Comparison of ENCODE assay signal across 8 mouse cellular contexts in genomic region chr12:27083089-27083488, GRCm38 (mm10).
A peak's percentile ranks its signal among the peaks of the same experiment; 100 is the strongest.
DNase-seq lines count a peak whose midpoint lies in the region; ATAC-seq lines count a peak whose summit lies in the region.

No protein-coding gene starts in this region.

- no peaks in the 10 kb centered on the region for H3K27me3 ChIP-seq in forebrain, embryonic 11.5 days (ENCODE audit: control insufficient read depth, insufficient read depth, low read length)

- no peaks in the 10 kb centered on the region for H3K9me3 ChIP-seq in forebrain, embryonic 11.5 days (ENCODE audit: control insufficient read depth, low read length)

- H3K27ac ChIP-seq in forebrain, embryonic 11.5 days (ENCODE audit: low read depth, low read length): peak overlapping the region; percentile 98

- peak overlapping the region; percentile 52 for H3K4me2 ChIP-seq in forebrain, embryonic 11.5 days (ENCODE audit: low read depth, low read length, severe bottlenecking)

- ATAC-seq in forebrain, embryonic 11.5 days (replicated peaks; ENCODE audit: low FRiP score): peak; percentile 91

- H3K4me3 ChIP-seq in forebrain, embryonic 11.5 days (ENCODE audit: low read depth, low read length): peak overlapping the region; percentile 14

- H3K4me1 ChIP-seq in forebrain, embryonic 11.5 days (replicated peaks; ENCODE audit: control insufficient read depth, insufficient read depth, low read length): peaks cover 20% of the 10 kb centered on the region

- WGBS in forebrain, embryonic 11.5 days: 2% methylated on average over 8 of the region's 8 CpGs

- intact Hi-C loops in left cerebral cortex, postnatal 4 days (cut with DNase I): no loop called here
- intact Hi-C loops in gastrocnemius, postnatal 14 days (cut with DNase I; ENCODE audit: low total_unique reads): no loop called here

- peak overlapping the region; percentile 58 for H3K9ac ChIP-seq in forebrain, embryonic 11.5 days (ENCODE audit: low read length)

- peak; percentile 15 for DNase-seq in cerebellum, adult 9-10 months
- no peak for DNase-seq in cerebellum, adult 8-10 months
- DNase-seq in ES-CJ7 (ENCODE audit: low read depth, low spot score): peak; percentile 96
- peak; percentile 76 for DNase-seq in forebrain, embryonic 11.5 days (ENCODE audit: low spot score)
- peak; percentile 75 for DNase-seq in left cerebral cortex, postnatal 4 days
- peak; percentile 53 to 64 for DNase-seq in right cerebral cortex, postnatal 10 days (ENCODE audit: low spot score in 2 of 2)
- no peak for DNase-seq in gastrocnemius, postnatal 14 days
- no peak for DNase-seq in lung, adult 18-20 months

- no peaks in the 10 kb centered on the region for H3K36me3 ChIP-seq in forebrain, embryonic 11.5 days (ENCODE audit: control insufficient read depth, insufficient read depth, low read length)

Comparison
In these comparisons a context has a peak if more than half of its experiments do, and no peak if none do; other contexts are left out.
1. DNase-seq: peak in cerebellum, adult 9-10 months (single experiment), ES-CJ7 (single experiment), forebrain, embryonic 11.5 days (single experiment), left cerebral cortex, postnatal 4 days (single experiment) and right cerebral cortex, postnatal 10 days (2 of 2); none in cerebellum, adult 8-10 months (single experiment), gastrocnemius, postnatal 14 days (single experiment) and lung, adult 18-20 months (0 of 2).